Mouse (Mus musculus) hindbrain, embryonic 11.5 days (tissue): ENCODE measurements around the gene Olfr545. TPM values are rescaled to one million over a fixed set of nuclear protein-coding genes. Genes with fewer than 3 reads are reported as not detected.

Experiments used
- polyA plus RNA-seq: library from polyadenylated mRNA; unstranded; fragments of >200 nt; fragmentation: Nextera tagmentation; extraction: Ambion mirVana; gene quantifications from 2 replicates; pipeline ENCODE4 v1.2.1, GENCODE M21; 2014

Gene Olfr545
- polyA plus RNA-seq, 1 experiment from 2014 or later: not detected

Other genes starting within 250 kb of the Olfr545 start
- 35.3 and 35.5 TPM in 2 replicates for gene Rhog, start 243.5 kb downstream of the Olfr545 start, polyA plus RNA-seq
- gene Stim1, start 231.8 kb downstream of the Olfr545 start, polyA plus RNA-seq: 9.3 and 10.3 TPM in 2 replicates
- gene Rrm1, start 57.9 kb downstream of the Olfr545 start, polyA plus RNA-seq: 189 and 213 TPM in 2 replicates
- gene Olfr543, start 17.9 kb downstream of the Olfr545 start, polyA plus RNA-seq: 0.31 and 1.1 TPM in 2 replicates
- gene Olfr544, start 11.3 kb downstream of the Olfr545 start, polyA plus RNA-seq: 0.08 and 0.23 TPM in 2 replicates
- gene Olfr547, start 35.2 kb upstream of the Olfr545 start, polyA plus RNA-seq: not detected in 2 replicates
- gene Olfr548-ps1, start 41.3 kb upstream of the Olfr545 start, polyA plus RNA-seq: not detected in 2 replicates
- gene Olfr549, start 50.3 kb upstream of the Olfr545 start, polyA plus RNA-seq: not detected in 2 replicates
- 0.32 and 1.1 TPM in 2 replicates for gene Trim21, start 65.9 kb upstream of the Olfr545 start, polyA plus RNA-seq
- gene Olfr550, start 71.9 kb upstream of the Olfr545 start, polyA plus RNA-seq: not detected in 2 replicates
- not detected in 2 replicates for gene Olfr551, start 92.3 kb upstream of the Olfr545 start, polyA plus RNA-seq
- not detected in 2 replicates for gene Olfr552, start 98.2 kb upstream of the Olfr545 start, polyA plus RNA-seq
- not detected in 2 replicates for gene Olfr553, start 118.6 kb upstream of the Olfr545 start, polyA plus RNA-seq
- gene Olfr554, start 138.9 kb upstream of the Olfr545 start, polyA plus RNA-seq: not detected in 2 replicates
- not detected in 2 replicates for gene Olfr555, start 159.2 kb upstream of the Olfr545 start, polyA plus RNA-seq
- gene Olfr556, start 165.3 kb upstream of the Olfr545 start, polyA plus RNA-seq: not detected in 2 replicates
- 9.3 and 9.5 TPM in 2 replicates for gene Trim68, start 187.8 kb upstream of the Olfr545 start, polyA plus RNA-seq
- not detected in 2 replicates for gene Olfr557, start 196.3 kb upstream of the Olfr545 start, polyA plus RNA-seq
- 0.15 TPM in 1 of 2 replicates, not detected in the other for gene Olfr558, start 202.6 kb upstream of the Olfr545 start, polyA plus RNA-seq
- gene Olfr33, start 219.5 kb upstream of the Olfr545 start, polyA plus RNA-seq: not detected in 2 replicates
- not detected in 2 replicates for gene Olfr559, start 227.9 kb upstream of the Olfr545 start, polyA plus RNA-seq